Mouse (Mus musculus): ENCODE results near the gene Snu13. TPM values are rescaled to one million over a fixed set of nuclear protein-coding genes. Genes with fewer than 3 reads are reported as not detected.

Gene Snu13
- total RNA-seq (2014; fragmentation: Nextera tagmentation), result 181 TPM in 2 replicates
- total RNA-seq (2017), result 269 and 279 TPM in 2 replicates
- polyA plus RNA-seq (2012), result 80.5 and 283 TPM in 2 replicates

GRCm38 (mm10) chr15:82047080-82047883 lies at the start of gene Snu13:
TSS of gene Snu13 (minus strand) at chr15:82047598.
- DNase-seq (ENCODE audit: low spot score) (peak; percentile 71), ATAC-seq (ENCODE audit: extremely low read depth, insufficient number of reproducible peaks, low FRiP score, poor library complexity, severe bottlenecking) (peak; percentile 70)
- peak within 1 kb of the TSS; percentile 96 for H3K4me3 ChIP-seq (ENCODE audit: low read depth, low read length)
- peaks cover 19% of the 10 kb centered on the region for H3K27me3 ChIP-seq (ENCODE audit: insufficient read depth, low read length)
- H3K4me1 ChIP-seq (ENCODE audit: insufficient read depth, low read depth, low read length), result peaks cover 33% of the 10 kb centered on the region
- H3K9me3 ChIP-seq (replicated peaks), result no peaks in the 10 kb centered on the region
- H3K36me3 ChIP-seq (replicated peaks), result peaks cover 33% of the 10 kb centered on the region
- TF ChIP-seq TAL1 (conservative IDR thresholded peaks at IDR 0.05; ENCODE audit: low read depth, low read length) (no peak), CTCF (IDR thresholded peaks at IDR 0.05; ENCODE audit: low read depth, low read length) (no peak), GATA1 (IDR thresholded peaks at IDR 0.05; ENCODE audit: borderline replicate concordance, low read length) (no peak), GATA2 (IDR thresholded peaks at IDR 0.05; ENCODE audit: borderline replicate concordance, low read depth, low read length) (no peak), POLR2AphosphoS5 (IDR thresholded peaks at IDR 0.05; ENCODE audit: insufficient replicate concordance, low read depth, low read length) (no peak)

- no peaks in the 10 kb centered on the region for H3K9me3 ChIP-seq (replicated peaks)
- no peak for TF ChIP-seq GATA1 (IDR thresholded peaks at IDR 0.05; ENCODE audit: borderline replicate concordance, low read length)
- TF ChIP-seq CTCF (IDR thresholded peaks at IDR 0.05; ENCODE audit: low read depth, low read length), result no peak
- TF ChIP-seq TAL1 (conservative IDR thresholded peaks at IDR 0.05; ENCODE audit: low read depth, low read length), result no peak
- no peak for TF ChIP-seq POLR2AphosphoS5 (IDR thresholded peaks at IDR 0.05; ENCODE audit: insufficient replicate concordance, low read depth, low read length)
- no peak for TF ChIP-seq GATA2 (IDR thresholded peaks at IDR 0.05; ENCODE audit: borderline replicate concordance, low read depth, low read length)
- H3K4me1 ChIP-seq (ENCODE audit: insufficient read depth, low read depth, low read length), result no peaks in the 10 kb centered on the region
- peaks cover 43% of the 10 kb centered on the region for H3K27me3 ChIP-seq (ENCODE audit: insufficient read depth, low read length)
- DNase-seq (ENCODE audit: low spot score), result no peak
- no peak for ATAC-seq (ENCODE audit: extremely low read depth, insufficient number of reproducible peaks, low FRiP score, poor library complexity, severe bottlenecking)
- H3K36me3 ChIP-seq (replicated peaks), result no peaks in the 10 kb centered on the region
- no peak overlapping the region for H3K4me3 ChIP-seq (ENCODE audit: low read depth, low read length)
Observed at GRCm38 (mm10) chr15:82091061-82091460, 43.7 kb upstream of the Snu13 start.

- ATAC-seq (ENCODE audit: extremely low read depth, insufficient number of reproducible peaks, low FRiP score, poor library complexity, severe bottlenecking), result no peak
- H3K27me3 ChIP-seq (ENCODE audit: insufficient read depth, low read length), result peaks cover 50% of the 10 kb centered on the region
Observed at GRCm38 (mm10) chr15:82087266-82087665, 39.9 kb upstream of the Snu13 start.

GRCm38 (mm10) chr15:82086131-82086530 lies 38.7 kb upstream of the Snu13 start:
- TF ChIP-seq POLR2AphosphoS5 (IDR thresholded peaks at IDR 0.05; ENCODE audit: insufficient replicate concordance, low read depth, low read length), result no peak
- no peak for TF ChIP-seq TAL1 (conservative IDR thresholded peaks at IDR 0.05; ENCODE audit: low read depth, low read length)
- TF ChIP-seq GATA2 (IDR thresholded peaks at IDR 0.05; ENCODE audit: borderline replicate concordance, low read depth, low read length), result no peak
- no peak for TF ChIP-seq CTCF (IDR thresholded peaks at IDR 0.05; ENCODE audit: low read depth, low read length)
- TF ChIP-seq GATA1 (IDR thresholded peaks at IDR 0.05; ENCODE audit: borderline replicate concordance, low read length), result no peak

More at GRCm38 (mm10) chr15:82087266-82087665, 39.9 kb upstream of the Snu13 start:
- Histone ChIP-seq H3K4me1 (ENCODE audit: insufficient read depth, low read depth, low read length) (no peaks in the 10 kb centered on the region), H3K4me3 (ENCODE audit: low read depth, low read length) (no peak overlapping the region), H3K36me3 (replicated peaks) (no peaks in the 10 kb centered on the region), H3K9me3 (replicated peaks) (no peaks in the 10 kb centered on the region)
- TF ChIP-seq CTCF (IDR thresholded peaks at IDR 0.05; ENCODE audit: low read depth, low read length) (no peak), GATA2 (IDR thresholded peaks at IDR 0.05; ENCODE audit: borderline replicate concordance, low read depth, low read length) (no peak), TAL1 (conservative IDR thresholded peaks at IDR 0.05; ENCODE audit: low read depth, low read length) (no peak), POLR2AphosphoS5 (IDR thresholded peaks at IDR 0.05; ENCODE audit: insufficient replicate concordance, low read depth, low read length) (no peak), GATA1 (IDR thresholded peaks at IDR 0.05; ENCODE audit: borderline replicate concordance, low read length) (no peak)
- no peak for DNase-seq (ENCODE audit: low spot score)

GRCm38 (mm10) chr15:82085606-82086005 lies 38.2 kb upstream of the Snu13 start:
- Histone ChIP-seq H3K36me3 (replicated peaks) (no peaks in the 10 kb centered on the region), H3K4me1 (ENCODE audit: insufficient read depth, low read depth, low read length) (peaks cover 3% of the 10 kb centered on the region; the same call in 1 of the 2 replicates), H3K4me3 (ENCODE audit: low read depth, low read length) (no peak overlapping the region), H3K27me3 (ENCODE audit: insufficient read depth, low read length) (peaks cover 49% of the 10 kb centered on the region), H3K9me3 (replicated peaks) (no peaks in the 10 kb centered on the region)
- no peak for TF ChIP-seq GATA2 (IDR thresholded peaks at IDR 0.05; ENCODE audit: borderline replicate concordance, low read depth, low read length)
- no peak for TF ChIP-seq POLR2AphosphoS5 (IDR thresholded peaks at IDR 0.05; ENCODE audit: insufficient replicate concordance, low read depth, low read length)
- TF ChIP-seq TAL1 (conservative IDR thresholded peaks at IDR 0.05; ENCODE audit: low read depth, low read length), result no peak
- TF ChIP-seq GATA1 (IDR thresholded peaks at IDR 0.05; ENCODE audit: borderline replicate concordance, low read length), result no peak
- no peak for TF ChIP-seq CTCF (IDR thresholded peaks at IDR 0.05; ENCODE audit: low read depth, low read length)
- no peak for ATAC-seq (ENCODE audit: extremely low read depth, insufficient number of reproducible peaks, low FRiP score, poor library complexity, severe bottlenecking)
- DNase-seq (ENCODE audit: low spot score), result no peak

More at GRCm38 (mm10) chr15:82086131-82086530, 38.7 kb upstream of the Snu13 start:
- peaks cover 2% of the 10 kb centered on the region; the same call in 1 of the 2 replicates for H3K4me1 ChIP-seq (ENCODE audit: insufficient read depth, low read depth, low read length)
- no peak for ATAC-seq (ENCODE audit: extremely low read depth, insufficient number of reproducible peaks, low FRiP score, poor library complexity, severe bottlenecking)
- H3K36me3 ChIP-seq (replicated peaks), result no peaks in the 10 kb centered on the region
- H3K4me3 ChIP-seq (ENCODE audit: low read depth, low read length), result no peak overlapping the region
- peaks cover 48% of the 10 kb centered on the region for H3K27me3 ChIP-seq (ENCODE audit: insufficient read depth, low read length)
- no peaks in the 10 kb centered on the region for H3K9me3 ChIP-seq (replicated peaks)
- no peak for DNase-seq (ENCODE audit: low spot score)

- Histone ChIP-seq H3K9me3 (replicated peaks) (no peaks in the 10 kb centered on the region), H3K27me3 (ENCODE audit: insufficient read depth, low read length) (peaks cover 31% of the 10 kb centered on the region), H3K4me1 (ENCODE audit: insufficient read depth, low read depth, low read length) (peaks cover 3% of the 10 kb centered on the region; the same call in 1 of the 2 replicates), H3K36me3 (replicated peaks) (no peaks in the 10 kb centered on the region), H3K4me3 (ENCODE audit: low read depth, low read length) (no peak overlapping the region)
- no peak for DNase-seq (ENCODE audit: low spot score)
- ATAC-seq (ENCODE audit: extremely low read depth, insufficient number of reproducible peaks, low FRiP score, poor library complexity, severe bottlenecking), result no peak
- no peak for TF ChIP-seq POLR2AphosphoS5 (IDR thresholded peaks at IDR 0.05; ENCODE audit: insufficient replicate concordance, low read depth, low read length)
- no peak for TF ChIP-seq CTCF (IDR thresholded peaks at IDR 0.05; ENCODE audit: low read depth, low read length)
- TF ChIP-seq GATA1 (IDR thresholded peaks at IDR 0.05; ENCODE audit: borderline replicate concordance, low read length), result no peak
- TF ChIP-seq TAL1 (conservative IDR thresholded peaks at IDR 0.05; ENCODE audit: low read depth, low read length), result no peak
- TF ChIP-seq GATA2 (IDR thresholded peaks at IDR 0.05; ENCODE audit: borderline replicate concordance, low read depth, low read length), result no peak
Observed at GRCm38 (mm10) chr15:82081161-82081560, 33.8 kb upstream of the Snu13 start.

Data from G1E (cell line).